Mouse (Mus musculus) limb, embryonic 14.5 days (tissue): ENCODE measurements around the gene Slc2a4. TPM values are rescaled to one million over a fixed set of nuclear protein-coding genes. Genes with fewer than 3 reads are reported as not detected.

Experiments
- ATAC-seq: fragments of 200-750 bp; cut with Nextera tagmentation; 2 replicates; pipeline ENCODE4 v1.8.0; 2017; ENCODE audit warnings: low read depth, moderate number of reproducible peaks, moderate TSS enrichment; ENCODE audit not compliant: low FRiP score
- DNase-seq: peaks from one replicate; pipeline ENCODE4 v3.0.0-alpha.2; 2015; ENCODE audit warnings: low spot score
- H3K27ac ChIP-seq: fragments of 300-500 bp; sonication (generic); replicated peaks from 2 replicates; pipeline ENCODE4 v1.5.1; 2014; ENCODE audit warnings: low read depth, mild to moderate bottlenecking, low read length, moderate library complexity, mixed read lengths
- H3K27me3 ChIP-seq: fragments of 300-500 bp; sonication (generic); 2 replicates; pipeline ENCODE4 v1.6.1; 2014; ENCODE audit warnings: low read length, mixed read lengths; ENCODE audit not compliant: control insufficient read depth, insufficient read depth
- H3K36me3 ChIP-seq: fragments of 300-500 bp; sonication (generic); 2 replicates; pipeline ENCODE4 v1.6.1; 2014; ENCODE audit warnings: mild to moderate bottlenecking, low read length, moderate library complexity, mixed read lengths; ENCODE audit not compliant: control insufficient read depth, insufficient read depth
- H3K4me1 ChIP-seq: fragments of 300-500 bp; sonication (generic); 2 replicates; pipeline ENCODE4 v1.6.1; 2014; ENCODE audit warnings: antibody characterized with exemption, low read length, mixed read lengths; ENCODE audit not compliant: control insufficient read depth, insufficient read depth
- H3K4me2 ChIP-seq: fragments of 300-500 bp; sonication (generic); replicated peaks from 2 replicates; pipeline ENCODE4 v1.6.1; 2014; ENCODE audit warnings: low read depth, mild to moderate bottlenecking, low read length, moderate library complexity; ENCODE audit not compliant: severe bottlenecking
- H3K4me3 ChIP-seq: fragments of 300-500 bp; sonication (generic); replicated peaks from 2 replicates; pipeline ENCODE4 v1.5.1; 2014; ENCODE audit warnings: low read length
- H3K9ac ChIP-seq: fragments of 300-500 bp; sonication (generic); 2 replicates; pipeline ENCODE4 v1.6.1; 2014; ENCODE audit warnings: mild to moderate bottlenecking, low read depth, low read length, moderate library complexity; ENCODE audit not compliant: severe bottlenecking
- H3K9me3 ChIP-seq: fragments of 300-500 bp; sonication (generic); 2 replicates; pipeline ENCODE4 v1.6.1; 2016; ENCODE audit warnings: low read length; ENCODE audit not compliant: control insufficient read depth
- POLR2A ChIP-seq: fragments of 200-500 bp; IDR thresholded peaks from 2 replicates; pipeline ENCODE4 v1.8.0; 2012; ENCODE audit warnings: inconsistent platforms, mild to moderate bottlenecking, moderate library complexity, borderline replicate concordance; ENCODE audit not compliant: insufficient read depth, insufficient read length; ENCODE audit errors: extremely low read depth
- WGBS: fragments of 180-500 bp; shearing (Covaris S2); extraction: QIAGEN DNeasy Blood & Tissue Kit; methylation state at CpG from one replicate; pipeline ENCODE4 v1.1.7; 2014; 5-methylcytosine and 5-hydroxymethylcytosine counted together
- polyA plus RNA-seq, 2 experiments: library from polyadenylated mRNA; depleted of rRNA in 1 of 2; stranded (reverse) in 1 of 2; unstranded in 1 of 2; fragments of >200 nt; fragmentation: Nextera tagmentation in 1 of 2; extraction: Ambion mirVana in 1 of 2; gene quantifications; 2 replicates each; pipeline versions ENCODE4 v1.2.1 to v1.2.3; 2012 to 2014

Slc2a4 gene
- polyA plus RNA-seq, 2 experiments = 19.3 to 31.0 TPM

DNA sequence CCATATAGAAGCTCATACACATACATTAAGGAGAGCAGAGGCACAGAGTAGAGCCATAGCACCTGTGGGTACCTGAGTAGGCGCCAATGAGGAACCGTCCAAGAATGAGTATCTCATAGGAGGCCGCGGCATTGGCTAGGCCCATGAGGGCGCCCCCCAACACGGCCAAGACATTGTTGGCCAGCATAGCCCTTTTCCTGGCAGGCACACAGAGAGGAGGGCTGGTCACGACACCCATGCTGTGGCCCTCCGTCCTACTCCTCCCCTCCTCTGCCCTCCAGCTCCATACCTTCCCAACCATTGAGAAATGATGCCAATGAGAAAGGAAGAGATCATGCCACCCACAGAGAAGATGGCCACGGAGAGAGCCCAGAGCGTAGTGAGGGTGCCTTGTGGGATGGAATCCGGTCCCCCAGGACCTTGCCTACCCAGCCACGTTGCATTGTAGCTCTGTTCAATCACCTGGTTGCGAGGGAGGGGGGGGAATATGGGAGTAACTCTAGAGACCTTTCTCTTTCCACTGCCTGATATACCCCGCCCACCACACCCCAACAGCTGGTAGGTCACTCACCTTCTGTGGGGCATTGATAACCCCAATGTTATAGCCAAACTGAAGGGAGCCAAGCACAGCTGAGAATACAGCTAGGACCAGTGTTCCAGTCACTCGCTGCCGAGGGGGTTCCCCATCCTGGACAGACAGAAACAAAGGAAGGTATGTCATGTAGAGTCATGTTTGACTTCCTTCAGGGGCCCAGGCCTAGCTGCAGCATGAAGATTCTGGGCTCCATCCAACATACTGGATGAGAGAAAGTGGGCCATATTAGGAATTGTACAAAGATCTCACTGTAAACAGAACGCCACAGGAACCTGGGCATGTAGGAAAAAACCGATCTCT, 1.7 kb downstream of the Slc2a4 start:
- H3K36me3 ChIP-seq = peaks cover 37% of the 10 kb centered on the region

DNA sequence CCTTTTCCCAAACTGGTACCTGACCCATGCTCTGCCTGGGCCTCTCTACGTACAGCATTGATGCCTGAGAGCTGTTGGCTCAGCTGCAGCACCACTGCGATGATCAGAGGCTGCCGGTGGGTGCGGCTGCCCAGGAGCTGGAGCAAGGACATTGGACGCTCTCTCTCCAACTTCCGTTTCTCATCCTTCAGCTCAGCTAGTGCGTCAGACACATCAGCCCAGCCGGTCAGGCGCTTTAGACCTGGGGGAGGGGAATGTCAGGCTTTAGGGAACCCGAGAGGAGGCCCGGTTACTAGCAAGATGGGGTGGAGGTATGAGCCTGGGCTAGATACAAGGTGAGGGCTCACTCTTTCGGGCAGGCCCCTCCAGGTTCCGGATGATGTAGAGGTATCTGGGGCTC, 2.8 kb downstream of the Slc2a4 start:
- Histone ChIP-seq H3K4me2 (no peak overlapping the region), H3K9ac (no peak overlapping the region), H3K9me3 (no peaks in the 10 kb centered on the region), H3K4me3 (no peak overlapping the region), H3K27me3 (no peaks in the 10 kb centered on the region), H3K4me1 (peaks cover 19% of the 10 kb centered on the region), H3K27ac (no peak overlapping the region), H3K36me3 (peaks cover 37% of the 10 kb centered on the region)
- no peak for ATAC-seq
- DNase-seq = no peak
- 76% methylated on average over 13 of the region's 13 CpGs for WGBS
- TF ChIP-seq POLR2A = no peak

More for the DNA sequence above, 1.7 kb downstream of the Slc2a4 start:
- H3K9ac ChIP-seq = no peak overlapping the region
- ATAC-seq (no peak), DNase-seq (no peak)
- peak overlapping the region; percentile 85 for H3K4me2 ChIP-seq
- no peaks in the 10 kb centered on the region for H3K27me3 ChIP-seq
- 91% methylated on average over 18 of the region's 18 CpGs for WGBS
- H3K4me3 ChIP-seq = peak overlapping the region; percentile 59
- no peaks in the 10 kb centered on the region for H3K9me3 ChIP-seq
- no peak for TF ChIP-seq POLR2A
- H3K4me1 ChIP-seq = peaks cover 19% of the 10 kb centered on the region
- H3K27ac ChIP-seq = no peak overlapping the region

DNA sequence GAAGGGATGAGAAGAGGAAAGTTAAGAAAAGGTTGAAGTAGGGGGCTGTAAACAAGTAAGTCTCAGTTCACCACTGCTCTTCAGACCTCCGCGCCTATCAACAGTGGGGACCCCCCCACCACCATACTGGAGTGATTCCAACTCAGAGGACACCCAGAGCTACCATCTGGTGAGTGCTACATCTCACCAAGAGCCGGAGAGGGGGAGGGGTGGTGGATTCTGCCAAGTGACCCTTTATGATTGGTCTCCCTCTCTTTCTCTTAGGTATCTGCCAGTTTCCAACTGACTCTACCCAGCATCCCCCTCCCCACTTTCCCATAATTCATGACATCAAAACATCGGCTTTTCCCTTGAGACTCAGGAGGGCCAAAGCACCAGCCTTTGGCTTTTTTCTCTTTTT, 7.0 kb downstream of the Slc2a4 start:
- no peak for TF ChIP-seq POLR2A
- ATAC-seq = no peak
- no peaks in the 10 kb centered on the region for H3K27me3 ChIP-seq
- no peak overlapping the region for H3K4me3 ChIP-seq
- H3K27ac ChIP-seq = no peak overlapping the region
- H3K9me3 ChIP-seq = no peaks in the 10 kb centered on the region
- DNase-seq = no peak
- no peak overlapping the region for H3K4me2 ChIP-seq
- 76% methylated on average over 4 of the region's 4 CpGs for WGBS
- H3K9ac ChIP-seq = no peak overlapping the region
- H3K4me1 ChIP-seq = peaks cover 23% of the 10 kb centered on the region
- peaks cover 36% of the 10 kb centered on the region for H3K36me3 ChIP-seq

DNA sequence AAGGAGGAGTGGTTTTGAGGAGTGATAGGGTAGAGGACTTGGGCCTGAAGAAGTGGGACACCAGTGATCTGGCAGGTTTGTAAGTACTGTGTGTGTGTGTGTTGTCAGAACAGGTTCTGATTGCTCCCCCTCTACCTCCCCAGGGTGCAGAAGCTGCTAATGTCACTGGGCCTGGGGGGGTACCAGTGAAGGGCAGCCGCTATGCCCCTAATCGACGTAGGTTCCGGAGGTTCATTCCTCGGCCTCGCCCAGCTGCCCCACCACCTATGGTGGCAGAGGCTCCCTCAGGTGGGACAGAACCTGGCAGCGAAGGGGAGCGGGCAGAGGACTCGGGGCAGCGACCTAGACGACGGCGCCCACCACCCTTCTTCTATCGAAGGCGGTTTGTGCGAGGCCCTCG, 8.3 kb downstream of the Slc2a4 start:
- no peak overlapping the region for H3K27ac ChIP-seq
- H3K4me1 ChIP-seq = peaks cover 23% of the 10 kb centered on the region
- DNase-seq = no peak

GRCm38 (mm10) chr11:69939181-69939580, 8.8 kb downstream of the Slc2a4 start:
- no peak overlapping the region for H3K4me3 ChIP-seq
- H3K4me2 ChIP-seq = no peak overlapping the region
- WGBS = 68% methylated on average over 5 of the region's 5 CpGs
- no peak for TF ChIP-seq POLR2A
- peaks cover 18% of the 10 kb centered on the region for H3K36me3 ChIP-seq
- H3K9ac ChIP-seq = no peak overlapping the region
- DNase-seq (no peak), ATAC-seq (no peak)
- no peaks in the 10 kb centered on the region for H3K27me3 ChIP-seq
- H3K27ac ChIP-seq = no peak overlapping the region
- peaks cover 26% of the 10 kb centered on the region for H3K4me1 ChIP-seq
- H3K9me3 ChIP-seq = no peaks in the 10 kb centered on the region

More for the DNA sequence above, 8.3 kb downstream of the Slc2a4 start:
- no peaks in the 10 kb centered on the region for H3K27me3 ChIP-seq
- no peak for TF ChIP-seq POLR2A
- no peaks in the 10 kb centered on the region for H3K9me3 ChIP-seq
- H3K9ac ChIP-seq = no peak overlapping the region
- H3K4me2 ChIP-seq = no peak overlapping the region
- H3K4me3 ChIP-seq = no peak overlapping the region
- ATAC-seq = no peak
- peaks cover 24% of the 10 kb centered on the region for H3K36me3 ChIP-seq
- 91% methylated on average over 17 of the region's 17 CpGs for WGBS
